Mouse (Mus musculus) CH12.LX (cell line): ENCODE data around the gene Aaas. TPM values are rescaled to one million over a fixed set of nuclear protein-coding genes. Genes with fewer than 3 reads are reported as not detected.

Experiments used
- DNase-seq: peaks from one replicate; pipeline ENCODE4 v3.0.0-alpha.2; 2013; ENCODE audit errors: extremely low read depth
- H3K27ac ChIP-seq: 2 replicates; pipeline ENCODE4 v1.5.1; 2012; ENCODE audit warnings: low read depth, mild to moderate bottlenecking, control low read depth, moderate library complexity; ENCODE audit not compliant: insufficient read depth
- H3K27me3 ChIP-seq: replicated peaks from 2 replicates; pipeline ENCODE3; 2012; ENCODE audit warnings: inconsistent platforms
- H3K36me3 ChIP-seq, 2 experiments: replicated peaks in 1 of 2; 2 replicates each; pipeline versions ENCODE3 to v1.6.1; 2012; ENCODE audit warnings: inconsistent platforms in 1 of 2, low read length in 1 of 2, mild to moderate bottlenecking in 1 of 2, mixed read lengths in 1 of 2, moderate library complexity in 1 of 2; ENCODE audit not compliant: control insufficient read depth in 1 of 2, insufficient read depth in 1 of 2
- H3K4me1 ChIP-seq, 2 experiments: 2 replicates each; pipeline ENCODE4 v1.6.1; 2012; ENCODE audit warnings: inconsistent platforms in 1 of 2, moderate library complexity in 1 of 2; ENCODE audit not compliant: insufficient read depth in 2 of 2, control insufficient read depth in 1 of 2
- H3K4me2 ChIP-seq: 2 replicates; pipeline ENCODE4 v1.6.1; 2012; ENCODE audit warnings: low read depth, mild to moderate bottlenecking, control low read depth; ENCODE audit not compliant: poor library complexity, insufficient read depth, severe bottlenecking
- H3K4me3 ChIP-seq, 3 experiments: fragments of 150-350 bp in 1 of 3; sonication (generic) in 1 of 3; replicated peaks in 1 of 3; 2 replicates each; pipeline versions ENCODE3 to v1.5.1; 2011 to 2012; ENCODE audit warnings: low read depth in 2 of 3, low read length in 2 of 3, mild to moderate bottlenecking in 2 of 3, moderate library complexity in 2 of 3, control low read depth in 1 of 3, improper control_type of control experiment in 1 of 3, inconsistent platforms in 1 of 3, mixed read lengths in 1 of 3; ENCODE audit not compliant: poor library complexity in 1 of 3
- H3K79me2 ChIP-seq: replicated peaks from 2 replicates; pipeline ENCODE4 v1.6.1; 2012; ENCODE audit warnings: mild to moderate bottlenecking, moderate library complexity; ENCODE audit not compliant: control insufficient read depth, poor library complexity, insufficient read depth, severe bottlenecking; ENCODE audit errors: extremely low read depth
- H3K9ac ChIP-seq: 2 replicates; pipeline ENCODE4 v1.6.1; 2012; ENCODE audit warnings: low read depth, mild to moderate bottlenecking, control low read depth, moderate library complexity; ENCODE audit not compliant: insufficient read depth
- H3K9me3 ChIP-seq: replicated peaks from 2 replicates; pipeline ENCODE3; 2012; ENCODE audit warnings: low read length, inconsistent platforms, mixed read lengths
- BHLHE40 ChIP-seq: IDR thresholded peaks from 2 replicates; pipeline ENCODE4 v1.6.1; 2011; ENCODE audit warnings: mild to moderate bottlenecking, low read depth, low read length, improper control_type of control experiment
- CHD1 ChIP-seq: IDR thresholded peaks from 2 replicates; pipeline ENCODE4 v1.6.1; 2012; ENCODE audit warnings: low read depth, low read length, improper control_type of control experiment, inconsistent platforms
- CHD2 ChIP-seq: IDR thresholded peaks from 2 replicates; pipeline ENCODE4 v1.6.1; 2011; ENCODE audit warnings: low read length, improper control_type of control experiment
- CTCF ChIP-seq, 2 experiments: IDR thresholded peaks in 1 of 2; conservative IDR thresholded peaks in 1 of 2; 2 replicates each; pipeline ENCODE4 v1.5.1; 2011 to 2012; ENCODE audit warnings: low read depth in 2 of 2, low read length in 2 of 2, improper control_type of control experiment in 1 of 2, inconsistent platforms in 1 of 2, mild to moderate bottlenecking in 1 of 2, moderate library complexity in 1 of 2
- E2F4 ChIP-seq: IDR thresholded peaks from 2 replicates; pipeline ENCODE4 v1.6.1; 2011; ENCODE audit warnings: low read depth, low read length, improper control_type of control experiment; ENCODE audit not compliant: insufficient replicate concordance
- ELF1 ChIP-seq: IDR thresholded peaks from 2 replicates; pipeline ENCODE4 v1.6.1; 2014; ENCODE audit warnings: low read depth, mild to moderate bottlenecking, inconsistent platforms, low read length, improper control_type of control experiment
- EP300 ChIP-seq: IDR thresholded peaks from 2 replicates; pipeline ENCODE4 v1.6.1; 2011; ENCODE audit warnings: low read length, improper control_type of control experiment
- ETS1 ChIP-seq: conservative IDR thresholded peaks from 2 replicates; pipeline ENCODE4 v1.6.1; 2012; ENCODE audit warnings: low read depth, mild to moderate bottlenecking, inconsistent platforms, low read length, improper control_type of control experiment, moderate library complexity
- HCFC1 ChIP-seq: IDR thresholded peaks from 2 replicates; pipeline ENCODE4 v1.6.1; 2012; ENCODE audit warnings: low read depth, mild to moderate bottlenecking, inconsistent platforms, low read length, improper control_type of control experiment
- JUN ChIP-seq: IDR thresholded peaks from 2 replicates; pipeline ENCODE4 v1.6.1; 2011; ENCODE audit warnings: low read depth, mild to moderate bottlenecking, low read length, improper control_type of control experiment, moderate library complexity; ENCODE audit not compliant: insufficient read depth
- KAT2A ChIP-seq: IDR thresholded peaks from 2 replicates; pipeline ENCODE4 v1.6.1; 2012; ENCODE audit warnings: low read length, improper control_type of control experiment, inconsistent platforms; ENCODE audit not compliant: insufficient replicate concordance
- MAFK ChIP-seq: IDR thresholded peaks from 2 replicates; pipeline ENCODE4 v1.6.1; 2011; ENCODE audit warnings: low read length, improper control_type of control experiment; ENCODE audit not compliant: insufficient replicate concordance
- MAX ChIP-seq: IDR thresholded peaks from 2 replicates; pipeline ENCODE4 v1.6.1; 2011; ENCODE audit warnings: low read length, improper control_type of control experiment
- MAZ ChIP-seq: IDR thresholded peaks from 2 replicates; pipeline ENCODE4 v1.6.1; 2012; ENCODE audit warnings: low read depth, mild to moderate bottlenecking, inconsistent platforms, low read length, improper control_type of control experiment, moderate library complexity
- MXI1 ChIP-seq: IDR thresholded peaks from 2 replicates; pipeline ENCODE4 v1.6.1; 2011; ENCODE audit warnings: mild to moderate bottlenecking, low read depth, low read length, improper control_type of control experiment
- NELFE ChIP-seq: IDR thresholded peaks from 2 replicates; pipeline ENCODE4 v1.6.1; 2011; ENCODE audit warnings: low read depth, low read length, improper control_type of control experiment
- NRF1 ChIP-seq: IDR thresholded peaks from 2 replicates; pipeline ENCODE4 v1.6.1; 2014; ENCODE audit warnings: low read depth, mild to moderate bottlenecking, inconsistent platforms, low read length, improper control_type of control experiment, moderate library complexity
- PAX5 ChIP-seq: IDR thresholded peaks from 2 replicates; pipeline ENCODE4 v1.6.1; 2012; ENCODE audit warnings: low read length, inconsistent platforms, mixed read lengths
- POLR2A ChIP-seq: IDR thresholded peaks from 2 replicates; pipeline ENCODE4 v1.6.1; 2011; ENCODE audit warnings: low read depth, mild to moderate bottlenecking, improper control_type of control experiment, low read length
- POLR2AphosphoS2 ChIP-seq: IDR thresholded peaks from 2 replicates; pipeline ENCODE4 v1.6.1; 2011; ENCODE audit warnings: low read depth, low read length, improper control_type of control experiment
- RAD21 ChIP-seq: IDR thresholded peaks from 2 replicates; pipeline ENCODE4 v1.6.1; 2011; ENCODE audit warnings: low read depth, mild to moderate bottlenecking, low read length, improper control_type of control experiment, moderate library complexity
- RCOR1 ChIP-seq: conservative IDR thresholded peaks from 2 replicates; pipeline ENCODE4 v1.6.1; 2012; ENCODE audit warnings: low read depth, mild to moderate bottlenecking, inconsistent platforms, low read length, improper control_type of control experiment
- SIN3A ChIP-seq: IDR thresholded peaks from 2 replicates; pipeline ENCODE4 v1.6.1; 2012; ENCODE audit warnings: low read length, improper control_type of control experiment, inconsistent platforms
- SMC3 ChIP-seq: IDR thresholded peaks from 2 replicates; pipeline ENCODE4 v1.6.1; 2011; ENCODE audit warnings: low read depth, low read length, improper control_type of control experiment
- TBP ChIP-seq: conservative IDR thresholded peaks from 2 replicates; pipeline ENCODE4 v1.6.1; 2011; ENCODE audit warnings: low read depth, low read length, improper control_type of control experiment
- TCF12 ChIP-seq: IDR thresholded peaks from 2 replicates; pipeline ENCODE4 v1.6.1; 2014; ENCODE audit warnings: low read depth, mild to moderate bottlenecking, inconsistent platforms, low read length, improper control_type of control experiment
- UBTF ChIP-seq: IDR thresholded peaks from 2 replicates; pipeline ENCODE4 v1.6.1; 2012; ENCODE audit warnings: low read depth, mild to moderate bottlenecking, inconsistent platforms, low read length, improper control_type of control experiment, moderate library complexity
- USF1 ChIP-seq: IDR thresholded peaks from 2 replicates; pipeline ENCODE4 v1.6.1; 2014; ENCODE audit warnings: low read depth, mild to moderate bottlenecking, inconsistent platforms, low read length, improper control_type of control experiment
- ZC3H11A ChIP-seq: IDR thresholded peaks from 2 replicates; pipeline ENCODE4 v1.6.1; 2012; ENCODE audit warnings: low read depth, mild to moderate bottlenecking, inconsistent platforms, low read length, improper control_type of control experiment
- ZMIZ1 ChIP-seq: IDR thresholded peaks from 2 replicates; pipeline ENCODE4 v1.6.1; 2012; ENCODE audit warnings: low read depth, mild to moderate bottlenecking, inconsistent platforms, low read length, improper control_type of control experiment
- ZNF384 ChIP-seq: IDR thresholded peaks from 2 replicates; pipeline ENCODE4 v1.6.1; 2012; ENCODE audit warnings: low read depth, low read length, improper control_type of control experiment, inconsistent platforms
- dilution Hi-C: fragments of 300-500 bp; cut with MboI; formaldehyde crosslinking; loops from 2 replicates; pipeline ENCODE4 v1.14.3; 2020; ENCODE audit warnings: low sequenced_read_pairs; ENCODE audit not compliant: extremely low pct_unique_long_range_greater_than_20kb, extremely low pct_ligation_motif_present
- in situ Hi-C: fragments of 300-500 bp; cut with MboI; formaldehyde crosslinking; loops from 3 replicates; pipeline ENCODE4 v1.14.3; 2019; ENCODE audit warnings: low sequenced_read_pairs, low pct_ligation_motif_present, low pct_unique_long_range_greater_than_20kb, mixed read lengths
- polyA plus RNA-seq: library from polyadenylated mRNA; unstranded; fragments of >175 nt; gene quantifications from 2 replicates; pipeline ENCODE4 v1.2.1, GENCODE M21; 2012; ENCODE audit warnings: low read depth; ENCODE audit not compliant: insufficient read length
- total RNA-seq, 2 experiments: library from RNA; depleted of rRNA; stranded (reverse); fragments of 300-350 nt in 1 of 2; fragments of >200 nt in 1 of 2; gene quantifications; 2 replicates each; pipeline ENCODE4 v1.2.3; 2012 to 2014

Gene Aaas
- total and polyA plus RNA-seq, 3 experiments, result 98.3 to 266 (median 126) TPM

- TF ChIP-seq RAD21 (no peak), EP300 (no peak), ELF1 (peak; percentile 92), ZC3H11A (no peak), ZNF384 (no peak), CHD1 (no peak)
- TF ChIP-seq, all 38 proteins: peak for 18
Observed at GRCm38 (mm10) chr15:102331610-102332015, 19.0 kb downstream of the Aaas start, which contains the start of gene Myg1 (continued).

GRCm38 (mm10) chr15:102326892-102327291 lies 23.7 kb downstream of the Aaas start:
- Histone ChIP-seq H3K9me3 (no peaks in the 10 kb centered on the region), H3K4me3 (peak overlapping the region; percentile 72 to 98 (median 97))
- dilution Hi-C loops, result no loop called here

GRCm38 (mm10) chr15:102326022-102326576 lies 24.5 kb downstream of the Aaas start, which contains the start of gene Pfdn5:
Gene Pfdn5 (plus strand): TSS chr15:102326116.
- peak within 1 kb of the TSS; percentile 72 to 98 (median 97) for H3K4me3 ChIP-seq
- dilution Hi-C loops, result no loop called here
- peaks cover 4 to 21% of the 10 kb centered on the region in 2 experiments; a peak in 3 of 4 replicates for H3K4me1 ChIP-seq
- in situ Hi-C loops, result no loop called here
- peak within 1 kb of the TSS; percentile 52 for H3K27ac ChIP-seq
- H3K79me2 ChIP-seq, result peaks cover 14% of the 10 kb centered on the region; the same call in 1 of the 2 replicates
- peak within 1 kb of the TSS; percentile 91 for H3K9ac ChIP-seq
- H3K36me3 ChIP-seq, result peaks cover 39 to 71% of the 10 kb centered on the region in 2 experiments
- peak; percentile 81 for DNase-seq
- no peaks in the 10 kb centered on the region for H3K9me3 ChIP-seq
- peak within 1 kb of the TSS; percentile 65 for H3K4me2 ChIP-seq
- H3K27me3 ChIP-seq, result no peaks in the 10 kb centered on the region
- TF ChIP-seq RCOR1 (no peak), MAX (peak; percentile 40; the same call in 1 of the 2 replicates), E2F4 (peak; percentile 37; the same call in 1 of the 2 replicates), NRF1 (no peak; the same call in 1 of the 2 replicates), SIN3A (peak; percentile 93), ETS1 (no peak; the same call in 1 of the 2 replicates), NELFE (peak; percentile 74), CHD1 (no peak), USF1 (no peak), BHLHE40 (no peak), POLR2A (peak; percentile 67), MAZ (no peak), POLR2AphosphoS2 (no peak), ZMIZ1 (peak; percentile 37; the same call in 1 of the 2 replicates), UBTF (no peak), MAFK (no peak), CHD2 (no peak), CTCF (conservative IDR thresholded peaks at IDR 0.05 in 1 of 2, IDR thresholded peaks at IDR 0.05 in 1 of 2; ENCODE audit: low read depth in 2 of 2, low read length in 2 of 2) (0 out of 4 replicates have a peak, but pooled peaks of 1 of the 2 experiments have one; percentile 18), SMC3 (no peak), HCFC1 (peak; percentile 87)

More at GRCm38 (mm10) chr15:102326892-102327291, 23.7 kb downstream of the Aaas start:
- Histone ChIP-seq H3K4me2 (peak overlapping the region; percentile 65), H3K36me3 (peaks cover 36 to 68% of the 10 kb centered on the region in 2 experiments), H3K9ac (peak overlapping the region; percentile 91), H3K27ac (no peak overlapping the region), H3K27me3 (no peaks in the 10 kb centered on the region), H3K79me2 (peaks cover 15% of the 10 kb centered on the region), H3K4me1 (peaks cover 4 to 25% of the 10 kb centered on the region in 2 experiments; a peak in 3 of 4 replicates)
- no peak for DNase-seq
- in situ Hi-C loops, result no loop called here
- no peak for TF ChIP-seq NRF1
- peak; percentile 64; the same call in 1 of the 2 replicates for TF ChIP-seq SIN3A
- TF ChIP-seq JUN, result no peak
- TF ChIP-seq KAT2A, result no peak
- TF ChIP-seq EP300, result no peak
- no peak for TF ChIP-seq TBP
- no peak for TF ChIP-seq E2F4
- no peak for TF ChIP-seq PAX5
- no peak for TF ChIP-seq TCF12
- TF ChIP-seq SMC3, result no peak
- TF ChIP-seq NELFE, result no peak
- peak; percentile 34; the same call in 1 of the 2 replicates for TF ChIP-seq MXI1
- TF ChIP-seq CHD1, result peak; percentile 74
